Mouse (Mus musculus) E14TG2a.4 (cell line): ENCODE measurements around the gene Exoc6.

Experiments used
- CTCF ChIP-seq: conservative IDR thresholded peaks from 2 replicates; pipeline ENCODE4 v1.5.1; 2014; ENCODE audit warnings: low read length
- POU5F1 ChIP-seq: IDR thresholded peaks from 2 replicates; pipeline ENCODE4 v1.6.1; 2014; ENCODE audit warnings: low read length, borderline replicate concordance

GRCm38 (mm10) chr19:37612893-37613292 is 62.7 kb downstream of the Exoc6 start:
- TF ChIP-seq CTCF (no peak), POU5F1 (no peak)
